Mouse (Mus musculus) c-Kit-positive CD71-positive TER-119-positive erythroid progenitor cells, embryonic 14.5 days (primary cell): ENCODE measurements at regions not wholly inside any gene's neighbourhood (a gene's known extent, or its start where the extent isn't known, plus 50 kb on each side); places are given as distances from the start of the nearest gene placed in this dataset.

Experiments
- DNase-seq: peaks from one replicate; pipeline ENCODE4 v3.0.0-alpha.2; 2013; ENCODE audit warnings: low spot score

DNA sequence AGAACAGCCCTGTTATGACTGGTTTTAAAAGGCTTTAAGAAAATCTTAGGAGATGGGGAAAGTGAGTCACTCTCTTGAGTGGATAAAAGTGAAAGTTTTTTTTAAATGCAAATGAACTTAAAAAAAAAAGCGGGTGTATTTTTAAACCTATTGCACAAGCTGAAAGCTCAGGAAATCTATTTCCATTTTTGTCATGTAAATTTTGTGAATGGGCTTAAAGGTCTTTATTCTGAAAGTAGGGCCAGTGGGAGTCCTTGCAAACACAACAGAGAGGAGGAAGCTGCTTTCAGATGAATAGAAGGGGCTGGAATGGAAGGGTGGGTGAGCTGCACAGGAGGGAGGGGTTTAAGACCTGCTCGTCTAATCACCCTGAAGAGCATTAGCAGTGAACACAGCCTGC, 62.9 kb downstream of the Fam84a start:
- no peak for DNase-seq

- no peak for DNase-seq
These were observed 69.1 kb downstream of the Fam84a start for GRCm38 (mm10) chr12:14082771-14083170.

- no peak for DNase-seq
These were observed 72.0 kb downstream of the Fam84a start for GRCm38 (mm10) chr12:14079892-14080291.

DNA sequence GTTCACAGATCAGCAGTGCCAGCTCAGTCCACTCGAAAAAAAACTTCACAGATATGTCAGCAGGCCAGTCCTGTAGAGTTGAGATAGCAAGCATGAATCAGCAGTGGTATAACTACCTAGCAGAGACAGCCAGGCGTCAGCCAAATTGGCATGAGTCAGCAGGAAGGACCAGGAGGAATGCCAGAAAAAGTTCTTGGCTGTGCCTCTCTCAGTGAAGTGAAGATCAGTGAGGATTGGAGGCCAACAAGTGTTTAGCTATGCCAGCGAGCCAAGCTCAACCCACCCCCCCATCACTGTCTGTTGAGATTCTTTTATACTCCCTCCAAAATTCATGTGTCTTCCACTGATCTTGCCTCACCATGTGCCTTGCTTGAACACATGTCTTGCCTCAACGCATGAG, 82.8 kb downstream of the Fam84a start:
- no peak for DNase-seq

- no peak for DNase-seq
These were observed 86.5 kb downstream of the Fam84a start for GRCm38 (mm10) chr12:14065401-14065800.

GRCm38 (mm10) chr12:14063276-14063675, 88.6 kb downstream of the Fam84a start:
- no peak for DNase-seq

DNA sequence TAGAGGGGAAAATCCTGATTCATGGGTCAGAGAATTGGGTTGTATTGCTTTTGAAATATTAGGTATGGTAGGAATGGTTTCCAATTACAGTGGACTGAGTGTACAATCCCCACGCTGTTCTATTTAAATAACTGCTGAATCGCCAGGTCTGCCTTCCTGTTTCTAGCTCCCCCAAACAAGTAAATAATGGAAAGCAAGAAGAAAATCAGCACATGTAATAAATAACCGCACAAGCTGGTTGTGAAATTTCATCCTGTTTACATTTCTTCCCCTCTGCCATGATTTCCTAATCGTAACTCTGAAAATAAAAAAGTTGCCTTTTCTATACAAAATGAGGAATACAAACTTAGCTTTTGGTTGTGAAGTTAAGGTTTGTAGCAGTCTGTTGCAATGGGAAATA, 95.7 kb downstream of the Fam84a start:
- no peak for DNase-seq

DNA sequence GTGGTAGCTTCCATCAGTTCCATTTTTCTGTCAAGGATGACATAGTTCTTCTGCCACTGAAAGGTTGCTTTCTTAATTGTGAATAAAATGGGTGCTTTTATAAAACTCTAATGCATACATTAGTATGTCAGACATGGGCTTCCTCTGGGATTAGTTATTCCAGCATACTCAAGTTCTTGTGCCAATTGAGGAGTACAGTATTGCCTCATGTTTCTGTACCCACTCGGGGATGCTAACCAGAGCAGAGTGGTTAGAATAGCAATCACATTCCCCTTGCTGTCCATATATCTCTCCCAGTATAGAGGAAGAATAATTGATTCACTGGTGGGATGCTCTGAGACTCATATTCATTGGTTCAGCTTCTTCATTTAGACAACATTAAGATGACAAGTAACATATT, 119.5 kb downstream of the Fam84a start:
- DNase-seq, result no peak

DNA sequence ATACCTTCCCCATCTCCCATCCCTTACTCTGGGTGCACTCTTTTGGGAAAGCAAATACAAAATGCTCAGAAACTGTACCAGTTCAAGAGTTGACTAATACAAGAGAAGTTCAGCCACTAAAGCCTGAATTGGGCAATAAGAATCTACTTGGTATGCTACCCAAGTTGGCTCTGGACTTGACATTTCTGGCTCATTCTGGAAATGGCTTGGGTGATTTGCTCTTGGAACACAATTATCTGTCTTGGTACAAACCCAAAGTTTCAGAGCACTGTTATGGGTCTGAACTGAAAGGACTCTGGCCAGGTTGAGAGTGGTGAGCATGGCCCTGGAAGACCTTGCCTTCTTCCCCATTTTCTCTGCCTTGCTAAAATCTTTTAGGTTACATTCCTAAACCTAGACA, 136.6 kb downstream of the Fam84a start:
- no peak for DNase-seq

- DNase-seq, result no peak
These were observed 145.9 kb downstream of the Fam84a start for GRCm38 (mm10) chr12:14005991-14006390.

GRCm38 (mm10) chr12:14001672-14002071, 150.2 kb downstream of the Fam84a start:
- no peak for DNase-seq

DNA sequence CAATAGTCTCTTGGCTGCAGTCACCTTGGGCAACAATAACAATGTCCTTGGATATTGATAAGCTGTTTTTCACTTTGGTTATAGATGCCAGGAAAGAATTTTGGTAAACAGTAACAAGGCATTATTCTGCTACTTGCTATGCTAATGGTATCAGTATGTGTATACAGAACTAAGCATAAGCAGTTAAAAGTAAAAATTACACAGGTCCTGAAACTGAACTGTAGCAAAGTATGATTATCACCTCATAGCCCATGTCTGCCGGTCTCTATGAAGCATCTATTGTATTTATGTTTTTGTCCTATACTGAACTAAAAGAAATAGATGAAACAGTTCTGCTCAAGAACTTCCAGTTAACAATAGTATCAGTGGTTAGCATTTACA, 167.5 kb downstream of the Fam84a start:
- no peak for DNase-seq

GRCm38 (mm10) chr12:13983631-13984395, 168.0 kb downstream of the Fam84a start:
- no peak for DNase-seq

- no peak for DNase-seq
These were observed 187.3 kb downstream of the Fam84a start for GRCm38 (mm10) chr12:13964537-13964936.

DNA sequence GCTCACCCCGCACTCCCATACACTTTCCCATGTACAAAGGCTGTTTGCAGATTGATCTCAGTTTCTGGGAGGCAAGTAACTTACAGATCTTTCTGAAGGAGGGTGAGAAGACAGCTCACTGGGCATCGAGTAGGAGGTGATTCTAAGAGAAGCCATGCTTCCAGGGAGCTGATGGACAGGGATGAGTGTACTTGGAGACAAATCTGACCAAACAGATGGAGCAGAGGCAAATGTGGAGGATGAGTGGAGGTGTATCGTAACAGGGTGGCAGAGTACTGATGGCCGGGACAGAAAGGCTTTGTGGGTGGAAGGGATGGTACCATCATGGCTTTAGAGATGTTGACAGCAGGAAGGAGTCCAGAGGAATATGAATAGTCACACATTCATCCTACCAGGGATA, 212.4 kb downstream of the Fam84a start:
- DNase-seq, result no peak

DNA sequence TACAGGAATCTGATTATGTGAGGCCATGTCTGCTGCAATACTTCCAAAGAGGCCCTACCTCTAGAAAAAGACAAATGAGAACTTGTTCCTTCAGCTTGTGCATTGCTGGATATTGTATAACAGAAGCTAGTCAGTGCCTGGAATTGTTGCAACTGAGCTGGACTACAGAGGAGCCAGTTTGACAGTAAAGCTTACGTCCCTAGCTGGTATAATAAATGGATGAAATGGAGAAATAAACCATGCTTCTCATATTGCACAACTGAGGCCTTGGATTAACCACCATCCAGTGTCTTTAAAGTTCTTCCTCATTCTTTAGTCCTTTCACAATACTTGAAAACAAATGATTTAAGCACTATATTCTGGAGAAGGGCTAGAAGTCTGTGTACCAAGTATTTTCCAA, 230.8 kb downstream of the Fam84a start:
- no peak for DNase-seq

DNA sequence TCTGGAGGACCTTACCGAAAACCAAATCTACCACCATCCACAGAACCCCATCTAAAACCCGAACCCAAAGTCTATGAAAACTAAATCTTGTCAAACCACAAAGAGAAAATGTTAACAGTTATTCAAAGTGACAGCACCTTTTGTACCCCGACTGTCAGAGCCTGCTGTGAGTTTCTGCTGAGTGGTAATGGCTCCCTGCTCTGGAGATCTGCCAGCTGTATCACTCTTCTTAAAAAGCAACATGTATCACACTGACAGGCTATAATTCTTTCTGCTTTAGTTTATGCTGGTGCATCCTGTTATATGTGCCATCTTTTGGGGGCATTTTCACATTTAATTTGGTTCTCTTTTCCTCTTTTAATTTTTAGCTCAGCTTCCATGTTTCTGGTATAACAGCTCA, 268.5 kb downstream of the Fam84a start:
- DNase-seq, result no peak

GRCm38 (mm10) chr12:13869161-13869560, 282.7 kb downstream of the Fam84a start:
- no peak for DNase-seq

- DNase-seq, result no peak
These were observed 290.6 kb downstream of the Fam84a start for GRCm38 (mm10) chr12:13861226-13861625.

- DNase-seq, result peak; percentile 3
These were observed 307.0 kb downstream of the Fam84a start for GRCm38 (mm10) chr12:13844532-13845485.

- DNase-seq, result no peak
These were observed 308.3 kb downstream of the Fam84a start for GRCm38 (mm10) chr12:13843423-13844080.

- no peak for DNase-seq
These were observed 310.6 kb downstream of the Fam84a start for GRCm38 (mm10) chr12:13841238-13841637.

GRCm38 (mm10) chr12:13834723-13835122, 317.1 kb downstream of the Fam84a start:
- DNase-seq, result no peak
